Mouse (Mus musculus): ENCODE measurements around the gene Gpr19. TPM values are rescaled to one million over a fixed set of nuclear protein-coding genes. Genes with fewer than 3 reads are reported as not detected.

The Gpr19 gene
- polyA plus RNA-seq, 1 experiment from 2014 or later: 4.2 TPM

- CTCF ChIA-PET: interaction anchor here (1.0 to 2.3 kb wide), 3 partner anchors 9 to 20 kb away, joined by 4 to 8 read pairs (median 4); no protein-coding TSS in a partner anchor
- ATAC-seq (no peak), DNase-seq (ENCODE audit: low read depth, low spot score) (no peak)
- POLR2A ChIA-PET: no interaction called here
- no peak for TF ChIP-seq CTCF (IDR thresholded peaks at IDR 0.05)
- in situ Hi-C loops (cut with MboI; ENCODE audit: low pct_unique_long_range_greater_than_20kb): no loop called here
- H3K27me3 ChIP-seq: no peaks in the 10 kb centered on the region
Measured at GRCm38 (mm10) chr6:134896570-134897436, 1.6 kb downstream of the Gpr19 start.

- in situ Hi-C loops (cut with MboI; ENCODE audit: low pct_unique_long_range_greater_than_20kb): no loop called here
- CTCF ChIA-PET: no interaction called here
- TF ChIP-seq CTCF (IDR thresholded peaks at IDR 0.05): no peak
- H3K27me3 ChIP-seq: no peaks in the 10 kb centered on the region
- DNase-seq (ENCODE audit: low read depth, low spot score): no peak
- POLR2A ChIA-PET: no interaction called here
- ATAC-seq: no peak
Measured at GRCm38 (mm10) chr6:134890436-134890835, 7.9 kb downstream of the Gpr19 start.

GRCm38 (mm10) chr6:134889763-134890162 lies 8.6 kb downstream of the Gpr19 start:
- ATAC-seq: no peak
- CTCF ChIA-PET: no interaction called here
- TF ChIP-seq CTCF (IDR thresholded peaks at IDR 0.05): no peak
- H3K27me3 ChIP-seq: no peaks in the 10 kb centered on the region
- no peak for DNase-seq (ENCODE audit: low read depth, low spot score)
- POLR2A ChIA-PET: no interaction called here
- in situ Hi-C loops (cut with MboI; ENCODE audit: low pct_unique_long_range_greater_than_20kb): no loop called here

- DNase-seq (ENCODE audit: low read depth, low spot score): no peak
- ChIA-PET CTCF (interaction anchor here (2.4 kb wide), 1 partner anchor 8 kb away, joined by 8 read pairs; no protein-coding TSS in a partner anchor), POLR2A (no interaction called here)
- no peaks in the 10 kb centered on the region for H3K27me3 ChIP-seq
- ATAC-seq: no peak
- TF ChIP-seq CTCF (IDR thresholded peaks at IDR 0.05): no peak
- in situ Hi-C loops (cut with MboI; ENCODE audit: low pct_unique_long_range_greater_than_20kb): no loop called here
Measured at GRCm38 (mm10) chr6:134888563-134889017, 9.8 kb downstream of the Gpr19 start.

- no peaks in the 10 kb centered on the region for H3K27me3 ChIP-seq
- POLR2A ChIA-PET: interaction anchor here (0.6 kb wide), 1 partner anchor 83 kb away, joined by 4 read pairs; no protein-coding TSS in a partner anchor
- in situ Hi-C loops (cut with MboI; ENCODE audit: low pct_unique_long_range_greater_than_20kb): no loop called here
- CTCF ChIA-PET: interaction anchor here (1.3 to 2.4 kb wide), 2 partner anchors 9 to 11 kb away, joined by 4 to 8 read pairs; no protein-coding TSS in a partner anchor
- ATAC-seq: no peak
- no peak for TF ChIP-seq CTCF (IDR thresholded peaks at IDR 0.05)
- DNase-seq (ENCODE audit: low read depth, low spot score): no peak
Measured at GRCm38 (mm10) chr6:134887711-134888449, 10.5 kb downstream of the Gpr19 start.

GRCm38 (mm10) chr6:134887008-134887407 lies 11.4 kb downstream of the Gpr19 start:
- in situ Hi-C loops (cut with MboI; ENCODE audit: low pct_unique_long_range_greater_than_20kb): no loop called here
- CTCF ChIA-PET: interaction anchor here (1.3 to 2.4 kb wide), 2 partner anchors 10 kb away, joined by 4 to 8 read pairs; no protein-coding TSS in a partner anchor
- POLR2A ChIA-PET: interaction anchor here (0.6 kb wide), 1 partner anchor 82 kb away, joined by 4 read pairs; no protein-coding TSS in a partner anchor
- no peak for TF ChIP-seq CTCF (IDR thresholded peaks at IDR 0.05)
- ATAC-seq (no peak), DNase-seq (ENCODE audit: low read depth, low spot score) (no peak)
- no peaks in the 10 kb centered on the region for H3K27me3 ChIP-seq

- H3K27me3 ChIP-seq: no peaks in the 10 kb centered on the region
- ATAC-seq (no peak), DNase-seq (ENCODE audit: low read depth, low spot score) (no peak)
- POLR2A ChIA-PET: no interaction called here
- CTCF ChIA-PET: interaction anchor here (1.3 to 2.4 kb wide), 2 partner anchors 10 kb away, joined by 4 to 8 read pairs; no protein-coding TSS in a partner anchor
- in situ Hi-C loops (cut with MboI; ENCODE audit: low pct_unique_long_range_greater_than_20kb): no loop called here
- TF ChIP-seq CTCF (IDR thresholded peaks at IDR 0.05): no peak
Measured at GRCm38 (mm10) chr6:134886475-134886874, 11.9 kb downstream of the Gpr19 start.

GRCm38 (mm10) chr6:134885515-134885914 lies 12.9 kb downstream of the Gpr19 start:
- DNase-seq (ENCODE audit: low read depth, low spot score) (no peak), ATAC-seq (no peak)
- TF ChIP-seq CTCF (IDR thresholded peaks at IDR 0.05): no peak
- ChIA-PET CTCF (interaction anchor here (1.3 kb wide), 1 partner anchor 9 kb away, joined by 3 read pairs; no protein-coding TSS in a partner anchor), POLR2A (no interaction called here)
- in situ Hi-C loops (cut with MboI; ENCODE audit: low pct_unique_long_range_greater_than_20kb): no loop called here
- no peaks in the 10 kb centered on the region for H3K27me3 ChIP-seq

GRCm38 (mm10) chr6:134883661-134884060 lies 14.7 kb downstream of the Gpr19 start:
- DNase-seq (ENCODE audit: low read depth, low spot score) (no peak), ATAC-seq (no peak)
- no peak for TF ChIP-seq CTCF (IDR thresholded peaks at IDR 0.05)
- ChIA-PET POLR2A (no interaction called here), CTCF (no interaction called here)
- in situ Hi-C loops (cut with MboI; ENCODE audit: low pct_unique_long_range_greater_than_20kb): no loop called here
- no peaks in the 10 kb centered on the region for H3K27me3 ChIP-seq

- no peak for TF ChIP-seq CTCF (IDR thresholded peaks at IDR 0.05)
- POLR2A ChIA-PET: no interaction called here
- ATAC-seq (no peak), DNase-seq (ENCODE audit: low read depth, low spot score) (no peak)
- CTCF ChIA-PET: interaction anchor here (1.1 to 2.2 kb wide), 2 partner anchors 12 to 32 kb away, joined by 3 to 5 read pairs; no protein-coding TSS in a partner anchor
- no peaks in the 10 kb centered on the region for H3K27me3 ChIP-seq
- in situ Hi-C loops (cut with MboI; ENCODE audit: low pct_unique_long_range_greater_than_20kb): no loop called here
Measured at GRCm38 (mm10) chr6:134880046-134880445, 18.3 kb downstream of the Gpr19 start.
